Mouse (Mus musculus): ENCODE data around the gene Wbp2nl. TPM values are rescaled to one million over a fixed set of nuclear protein-coding genes. Genes with fewer than 3 reads are reported as not detected.

Wbp2nl gene
- polyA plus RNA-seq, 1 experiment = not detected

GRCm38 (mm10) chr15:82272295-82272694, 26.5 kb upstream of the Wbp2nl start:
- H3K4me1 ChIP-seq (ENCODE audit: control insufficient read depth, insufficient read depth, low read length) = no peaks in the 10 kb centered on the region
- no peak overlapping the region for H3K4me3 ChIP-seq (replicated peaks; ENCODE audit: extremely low read depth, low read depth, low read length)
- no peak for DNase-seq
- 86% methylated on average over 6 of the region's 6 CpGs for WGBS
- no peak for TF ChIP-seq POLR2A (IDR thresholded peaks at IDR 0.05; ENCODE audit: borderline replicate concordance, extremely low read depth, low read depth, low read length)

GRCm38 (mm10) chr15:82274593-82274926, 24.2 kb upstream of the Wbp2nl start, which contains the start of gene Sept3:
Gene Sept3, plus strand, starts transcription at chr15:82274893.
- TF ChIP-seq CTCF (IDR thresholded peaks at IDR 0.05; ENCODE audit: insufficient read depth, low read length) (no peak), POLR2A (IDR thresholded peaks at IDR 0.05; ENCODE audit: borderline replicate concordance, extremely low read depth, low read depth, low read length) (no peak)
- H3K4me1 ChIP-seq (ENCODE audit: control insufficient read depth, insufficient read depth, low read length) = no peaks in the 10 kb centered on the region

DNA sequence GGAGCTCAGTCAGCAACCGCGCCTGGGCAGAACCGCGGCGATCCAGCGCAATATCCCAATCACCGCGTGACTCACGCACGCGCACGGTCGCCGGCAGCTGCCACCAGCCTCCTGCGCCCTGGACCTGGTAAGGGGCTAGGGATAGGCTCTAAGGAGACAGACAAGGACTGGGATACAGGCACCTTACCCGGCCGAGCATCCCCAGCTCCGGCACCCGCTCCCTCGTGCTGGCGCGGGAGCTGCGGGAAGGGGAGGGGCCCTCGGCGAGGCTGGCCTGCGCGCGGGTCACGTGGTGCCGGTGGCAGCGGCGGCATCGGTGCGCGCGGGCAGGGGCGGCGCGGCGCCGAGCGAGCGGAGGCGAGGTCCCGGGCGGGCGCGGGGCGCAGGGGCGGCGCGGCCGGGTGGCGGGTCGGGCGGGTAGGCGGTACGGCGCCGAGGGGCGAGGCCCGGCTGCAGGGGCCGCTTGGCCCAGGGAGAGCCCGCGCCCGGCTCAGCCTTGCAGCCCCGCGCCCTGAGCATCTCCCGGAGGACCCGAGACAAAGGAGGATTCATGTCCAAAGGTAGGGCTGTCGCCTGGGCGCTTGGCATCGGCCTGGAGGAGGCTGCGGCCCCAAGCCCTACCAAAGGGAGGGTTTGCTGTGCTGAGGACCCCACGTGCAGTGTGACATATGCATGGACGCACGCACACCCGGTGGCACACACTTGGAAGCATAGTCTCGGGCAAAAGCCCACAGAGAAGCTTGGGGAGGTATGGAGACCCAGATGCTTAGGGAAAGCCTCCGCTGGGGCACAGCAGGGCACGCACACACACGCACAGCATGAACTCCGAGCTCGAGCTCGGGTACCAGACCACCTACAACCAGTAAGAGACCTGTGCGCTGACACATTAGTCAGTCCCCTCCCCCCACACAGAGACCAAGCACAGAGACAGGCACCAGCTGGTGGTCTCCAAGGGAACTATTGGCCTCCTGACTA, 23.5 kb upstream of the Wbp2nl start:
- no peak overlapping the region for H3K4me3 ChIP-seq (replicated peaks; ENCODE audit: extremely low read depth, low read depth, low read length)
- DNase-seq = no peak
- H3K4me1 ChIP-seq (ENCODE audit: control insufficient read depth, insufficient read depth, low read length) = no peaks in the 10 kb centered on the region
- TF ChIP-seq POLR2A (IDR thresholded peaks at IDR 0.05; ENCODE audit: borderline replicate concordance, extremely low read depth, low read depth, low read length) (no peak), CTCF (IDR thresholded peaks at IDR 0.05; ENCODE audit: insufficient read depth, low read length) (no peak)
- WGBS = 1% methylated on average over 78 of the region's 86 CpGs

More at GRCm38 (mm10) chr15:82274593-82274926, 24.2 kb upstream of the Wbp2nl start, which contains the start of gene Sept3:
- no peak for DNase-seq
- H3K4me3 ChIP-seq (replicated peaks; ENCODE audit: extremely low read depth, low read depth, low read length) = no peak within 1 kb of the TSS
- WGBS = 23% methylated on average over 6 of the region's 6 CpGs

DNA sequence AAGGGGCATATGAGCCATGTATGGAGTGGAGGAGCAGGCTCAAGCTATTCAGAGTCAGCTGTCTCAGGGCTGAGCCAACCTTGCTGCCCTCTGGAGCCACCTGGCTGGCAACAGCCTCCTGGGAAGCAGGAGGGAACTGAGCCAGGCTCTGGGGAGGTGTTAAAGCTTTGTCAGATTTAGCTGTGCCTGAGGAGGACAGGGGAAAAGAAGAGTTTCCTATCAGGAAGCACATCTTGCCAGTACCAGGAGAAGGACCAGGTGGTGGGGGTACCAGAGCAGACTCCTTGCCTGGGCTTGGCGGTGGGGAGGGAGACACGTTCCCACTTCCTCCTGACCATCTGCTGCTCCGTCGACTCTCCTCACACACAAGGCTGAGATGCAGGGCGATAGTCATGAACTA, 21.2 kb upstream of the Wbp2nl start:
- DNase-seq = no peak
- H3K4me1 ChIP-seq (ENCODE audit: control insufficient read depth, insufficient read depth, low read length) = no peaks in the 10 kb centered on the region
- no peak overlapping the region for H3K4me3 ChIP-seq (replicated peaks; ENCODE audit: extremely low read depth, low read depth, low read length)
- WGBS = 62% methylated on average over 5 of the region's 5 CpGs
- TF ChIP-seq CTCF (IDR thresholded peaks at IDR 0.05; ENCODE audit: insufficient read depth, low read length) (no peak), POLR2A (IDR thresholded peaks at IDR 0.05; ENCODE audit: borderline replicate concordance, extremely low read depth, low read depth, low read length) (no peak)

GRCm38 (mm10) chr15:82280638-82281037, 18.1 kb upstream of the Wbp2nl start:
- Histone ChIP-seq H3K4me1 (ENCODE audit: control insufficient read depth, insufficient read depth, low read length) (no peaks in the 10 kb centered on the region), H3K4me3 (replicated peaks; ENCODE audit: extremely low read depth, low read depth, low read length) (no peak overlapping the region)
- 53% methylated on average over 4 of the region's 4 CpGs for WGBS
- no peak for DNase-seq
- TF ChIP-seq CTCF (IDR thresholded peaks at IDR 0.05; ENCODE audit: insufficient read depth, low read length) (no peak), POLR2A (IDR thresholded peaks at IDR 0.05; ENCODE audit: borderline replicate concordance, extremely low read depth, low read depth, low read length) (no peak)

DNA sequence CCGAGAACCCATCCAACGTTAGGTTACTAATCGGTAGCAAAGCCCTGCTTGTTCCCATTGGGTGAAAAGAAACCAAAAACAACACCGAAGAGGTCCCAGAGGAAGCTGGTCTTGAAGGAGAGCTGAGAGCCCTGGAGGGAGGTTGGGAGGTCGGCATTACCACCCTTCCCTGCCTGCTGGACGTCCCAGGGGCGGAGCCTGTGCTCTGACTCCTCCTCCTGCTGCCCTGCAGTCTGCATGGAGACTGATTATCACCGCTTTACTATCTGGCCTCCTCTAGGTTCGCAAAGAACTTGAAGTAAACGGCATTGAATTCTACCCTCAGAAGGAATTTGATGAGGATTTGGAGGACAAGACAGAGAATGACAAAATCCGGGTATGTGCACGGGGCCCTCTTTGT, 12.6 kb upstream of the Wbp2nl start:
- TF ChIP-seq CTCF (IDR thresholded peaks at IDR 0.05; ENCODE audit: insufficient read depth, low read length) (no peak), POLR2A (IDR thresholded peaks at IDR 0.05; ENCODE audit: borderline replicate concordance, extremely low read depth, low read depth, low read length) (no peak)
- Histone ChIP-seq H3K4me1 (ENCODE audit: control insufficient read depth, insufficient read depth, low read length) (no peaks in the 10 kb centered on the region), H3K4me3 (replicated peaks; ENCODE audit: extremely low read depth, low read depth, low read length) (no peak overlapping the region)
- DNase-seq = no peak
- 62% methylated on average over 12 of the region's 12 CpGs for WGBS

GRCm38 (mm10) chr15:82290252-82290651, 8.5 kb upstream of the Wbp2nl start:
- Histone ChIP-seq H3K4me3 (replicated peaks; ENCODE audit: extremely low read depth, low read depth, low read length) (no peak overlapping the region), H3K4me1 (ENCODE audit: control insufficient read depth, insufficient read depth, low read length) (no peaks in the 10 kb centered on the region)
- no peak for TF ChIP-seq CTCF (IDR thresholded peaks at IDR 0.05; ENCODE audit: insufficient read depth, low read length)
- TF ChIP-seq POLR2A (IDR thresholded peaks at IDR 0.05; ENCODE audit: borderline replicate concordance, extremely low read depth, low read depth, low read length) = no peak
- WGBS = 81% methylated on average over 7 of the region's 7 CpGs
- no peak for DNase-seq

- no peak for TF ChIP-seq CTCF (IDR thresholded peaks at IDR 0.05; ENCODE audit: insufficient read depth, low read length)
- no peak for TF ChIP-seq POLR2A (IDR thresholded peaks at IDR 0.05; ENCODE audit: borderline replicate concordance, extremely low read depth, low read depth, low read length)
- WGBS = 32% methylated on average over 5 of the region's 5 CpGs
- no peaks in the 10 kb centered on the region for H3K4me1 ChIP-seq (ENCODE audit: control insufficient read depth, insufficient read depth, low read length)
Observed at GRCm38 (mm10) chr15:82292851-82293250, 5.9 kb upstream of the Wbp2nl start.

GRCm38 (mm10) chr15:82293271-82293711, 5.5 kb upstream of the Wbp2nl start:
- H3K4me3 ChIP-seq (replicated peaks; ENCODE audit: extremely low read depth, low read depth, low read length) = no peak overlapping the region
- no peak for DNase-seq
- no peak for TF ChIP-seq POLR2A (IDR thresholded peaks at IDR 0.05; ENCODE audit: borderline replicate concordance, extremely low read depth, low read depth, low read length)
- no peak for TF ChIP-seq CTCF (IDR thresholded peaks at IDR 0.05; ENCODE audit: insufficient read depth, low read length)
- 15% methylated on average over 7 of the region's 7 CpGs for WGBS
- H3K4me1 ChIP-seq (ENCODE audit: control insufficient read depth, insufficient read depth, low read length) = no peaks in the 10 kb centered on the region

More at GRCm38 (mm10) chr15:82292851-82293250, 5.9 kb upstream of the Wbp2nl start:
- no peak overlapping the region for H3K4me3 ChIP-seq (replicated peaks; ENCODE audit: extremely low read depth, low read depth, low read length)
- DNase-seq = no peak

GRCm38 (mm10) chr15:82294059-82294458, 4.7 kb upstream of the Wbp2nl start:
- H3K4me1 ChIP-seq (ENCODE audit: control insufficient read depth, insufficient read depth, low read length) = no peaks in the 10 kb centered on the region
- DNase-seq = no peak
- WGBS = 30% methylated on average over 8 of the region's 8 CpGs
- TF ChIP-seq CTCF (IDR thresholded peaks at IDR 0.05; ENCODE audit: insufficient read depth, low read length) (no peak), POLR2A (IDR thresholded peaks at IDR 0.05; ENCODE audit: borderline replicate concordance, extremely low read depth, low read depth, low read length) (no peak)
- H3K4me3 ChIP-seq (replicated peaks; ENCODE audit: extremely low read depth, low read depth, low read length) = no peak overlapping the region

All from lung, adult 2 months (tissue).